15 mouse cellular contexts compared by ENCODE assay signal in genomic region chr6:141050038-141050684, GRCm38 (mm10).
DNase-seq lines count a peak whose midpoint lies in the region; ATAC-seq and TF ChIP-seq lines count a peak whose summit lies in the region.
"Had no signal": no experiment of that assay in that cellular context is flagged by ENCODE, and none has a peak within 500 bp of the region (broad histone marks: within the 10 kb centered on the region; RNA-seq: fewer than 3 reads in every experiment).

No protein-coding gene starts in this region.

- 60% methylated on average over 11 of the region's 11 CpGs for WGBS in hindbrain, embryonic 13.5 days
- WGBS in hindbrain, embryonic 10.5 days = 76% methylated on average over 11 of the region's 11 CpGs
- WGBS in forebrain, embryonic 14.5 days = 10% methylated on average over 11 of the region's 11 CpGs
- WGBS in lung, postnatal 0 days = 47% methylated on average over 11 of the region's 11 CpGs
- 61% methylated on average over 11 of the region's 11 CpGs for WGBS in midbrain, postnatal 0 days
- WGBS in liver, postnatal 0 days (ENCODE audit: insufficient replicate concordance) = 58% methylated on average over 11 of the region's 11 CpGs

- H3K9ac ChIP-seq in hindbrain, embryonic 13.5 days = no peak overlapping the region
- no peak overlapping the region for H3K9ac ChIP-seq in forebrain, embryonic 14.5 days (ENCODE audit: low read length)
- no peak overlapping the region for H3K9ac ChIP-seq in lung, postnatal 0 days (replicated peaks; ENCODE audit: low read depth)
- H3K9ac ChIP-seq in midbrain, postnatal 0 days (replicated peaks; ENCODE audit: low read length, poor library complexity, severe bottlenecking) = no peak overlapping the region
- no peak overlapping the region for H3K9ac ChIP-seq in liver, postnatal 0 days (replicated peaks)
- H3K9ac ChIP-seq: stomach, embryonic 15.5 days had no signal

- no peak for TF ChIP-seq EP300 in lung, postnatal 0 days (IDR thresholded peaks at IDR 0.05)
- TF ChIP-seq EP300 in liver, postnatal 0 days (IDR thresholded peaks at IDR 0.05; ENCODE audit: low read depth) = no peak

- intact Hi-C loops in heart, postnatal 25 days (cut with DNase I) = no loop called here

- H3K4me1 ChIP-seq in hindbrain, embryonic 13.5 days (replicated peaks) = no peaks in the 10 kb centered on the region
- no peaks in the 10 kb centered on the region for H3K4me1 ChIP-seq in hindbrain, embryonic 10.5 days (replicated peaks)
- H3K4me1 ChIP-seq in forebrain, embryonic 14.5 days (ENCODE audit: control insufficient read depth, insufficient read depth, low read length) = peaks cover 7% of the 10 kb centered on the region; the same call in 1 of the 2 replicates
- peaks cover 4% of the 10 kb centered on the region; the same call in 1 of the 2 replicates for H3K4me1 ChIP-seq in lung, postnatal 0 days (ENCODE audit: insufficient read depth, low read depth, low read length)
- H3K4me1 ChIP-seq in midbrain, postnatal 0 days (ENCODE audit: insufficient read depth, low read length) = no peaks in the 10 kb centered on the region
- no peaks in the 10 kb centered on the region for H3K4me1 ChIP-seq in liver, postnatal 0 days (ENCODE audit: insufficient read depth)
- H3K4me1 ChIP-seq: stomach, embryonic 15.5 days had no signal

- no peaks in the 10 kb centered on the region for H3K27me3 ChIP-seq in hindbrain, embryonic 13.5 days
- no peaks in the 10 kb centered on the region for H3K27me3 ChIP-seq in hindbrain, embryonic 10.5 days (ENCODE audit: insufficient read depth, poor library complexity, severe bottlenecking)
- H3K27me3 ChIP-seq in forebrain, embryonic 14.5 days (replicated peaks; ENCODE audit: control insufficient read depth, insufficient read depth, low read length) = 0 out of 2 replicates have a peak, but pooled peaks cover 2% of the 10 kb centered on the region
- H3K27me3 ChIP-seq in lung, postnatal 0 days (replicated peaks; ENCODE audit: insufficient read depth, low read length) = no peaks in the 10 kb centered on the region
- H3K27me3 ChIP-seq in midbrain, postnatal 0 days (ENCODE audit: insufficient read depth, low read length) = no peaks in the 10 kb centered on the region
- H3K27me3 ChIP-seq in liver, postnatal 0 days (ENCODE audit: insufficient read depth, low read length) = no peaks in the 10 kb centered on the region
- H3K27me3 ChIP-seq: stomach, embryonic 15.5 days had no signal

- peak; percentile 63; the same call in 1 of the 2 replicates for ATAC-seq in hindbrain, embryonic 13.5 days (ENCODE audit: low FRiP score)
- ATAC-seq in forebrain, embryonic 14.5 days = peak; percentile 91
- peak; percentile 75 for ATAC-seq in lung, postnatal 0 days
- ATAC-seq in midbrain, postnatal 0 days (ENCODE audit: low FRiP score) = no peak
- no peak for ATAC-seq in liver, postnatal 0 days

- no peak overlapping the region for H3K4me2 ChIP-seq in hindbrain, embryonic 13.5 days
- H3K4me2 ChIP-seq in forebrain, embryonic 14.5 days (ENCODE audit: low read length) = no peak overlapping the region
- no peak overlapping the region for H3K4me2 ChIP-seq in lung, postnatal 0 days (replicated peaks; ENCODE audit: low read depth, low read length)
- no peak overlapping the region for H3K4me2 ChIP-seq in midbrain, postnatal 0 days (ENCODE audit: low read depth, low read length, poor library complexity, severe bottlenecking)
- H3K4me2 ChIP-seq in liver, postnatal 0 days (ENCODE audit: low read depth, low read length) = no peak overlapping the region
- H3K4me2 ChIP-seq: heart, embryonic 11.5 days; stomach, embryonic 15.5 days had no signal

- TF ChIP-seq CTCF in lung, postnatal 0 days (IDR thresholded peaks at IDR 0.05) = no peak
- TF ChIP-seq CTCF in midbrain, postnatal 0 days (IDR thresholded peaks at IDR 0.05) = no peak
- no peak for TF ChIP-seq CTCF in liver, postnatal 0 days (IDR thresholded peaks at IDR 0.05; ENCODE audit: low read depth)

- H3K9me3 ChIP-seq in hindbrain, embryonic 13.5 days = no peaks in the 10 kb centered on the region
- H3K9me3 ChIP-seq in hindbrain, embryonic 10.5 days = no peaks in the 10 kb centered on the region
- no peaks in the 10 kb centered on the region for H3K9me3 ChIP-seq in forebrain, embryonic 14.5 days (replicated peaks; ENCODE audit: control insufficient read depth, low read length)
- no peaks in the 10 kb centered on the region for H3K9me3 ChIP-seq in lung, postnatal 0 days (ENCODE audit: low read length)
- H3K9me3 ChIP-seq in midbrain, postnatal 0 days (ENCODE audit: low read length) = no peaks in the 10 kb centered on the region
- no peaks in the 10 kb centered on the region for H3K9me3 ChIP-seq in liver, postnatal 0 days (ENCODE audit: low read length)
- H3K9me3 ChIP-seq: stomach, embryonic 15.5 days had no signal

- H3K36me3 ChIP-seq in hindbrain, embryonic 13.5 days = no peaks in the 10 kb centered on the region
- H3K36me3 ChIP-seq in hindbrain, embryonic 10.5 days = no peaks in the 10 kb centered on the region
- no peaks in the 10 kb centered on the region for H3K36me3 ChIP-seq in forebrain, embryonic 14.5 days (ENCODE audit: control insufficient read depth, insufficient read depth, low read length)
- H3K36me3 ChIP-seq in lung, postnatal 0 days (ENCODE audit: insufficient read depth, low read length) = no peaks in the 10 kb centered on the region
- no peaks in the 10 kb centered on the region for H3K36me3 ChIP-seq in midbrain, postnatal 0 days (ENCODE audit: insufficient read depth, low read length)
- no peaks in the 10 kb centered on the region for H3K36me3 ChIP-seq in liver, postnatal 0 days (replicated peaks; ENCODE audit: insufficient read depth, low read length)
- H3K36me3 ChIP-seq: stomach, embryonic 15.5 days had no signal

- H3K27ac ChIP-seq in hindbrain, embryonic 13.5 days = no peak overlapping the region
- no peak overlapping the region for H3K27ac ChIP-seq in hindbrain, embryonic 10.5 days
- no peak overlapping the region for H3K27ac ChIP-seq in forebrain, embryonic 14.5 days (ENCODE audit: low read depth, low read length)
- H3K27ac ChIP-seq in lung, postnatal 0 days (ENCODE audit: low read length) = no peak overlapping the region
- H3K27ac ChIP-seq in midbrain, postnatal 0 days (ENCODE audit: low read depth, low read length) = no peak overlapping the region
- H3K27ac ChIP-seq in liver, postnatal 0 days (ENCODE audit: low read depth) = no peak overlapping the region
- H3K27ac ChIP-seq: macrophage; stomach, embryonic 15.5 days had no signal

- no peak overlapping the region for H3K4me3 ChIP-seq in hindbrain, embryonic 13.5 days
- H3K4me3 ChIP-seq in hindbrain, embryonic 10.5 days = no peak overlapping the region
- H3K4me3 ChIP-seq in forebrain, embryonic 14.5 days (ENCODE audit: low read depth, low read length) = no peak overlapping the region
- H3K4me3 ChIP-seq in lung, postnatal 0 days (ENCODE audit: low read depth, low read length) = no peak overlapping the region
- H3K4me3 ChIP-seq in midbrain, postnatal 0 days (ENCODE audit: low read depth, low read length) = no peak overlapping the region
- no peak overlapping the region for H3K4me3 ChIP-seq in liver, postnatal 0 days (ENCODE audit: low read depth, low read length)
- H3K4me3 ChIP-seq: stomach, embryonic 15.5 days had no signal

- no peak for DNase-seq in hindbrain, embryonic 10.5 days (ENCODE audit: low spot score)
- peak; percentile 84 for DNase-seq in forebrain, embryonic 14.5 days (ENCODE audit: low spot score)
- peak; percentile 61 for DNase-seq in lung, postnatal 0 days (ENCODE audit: low spot score)
- peak; percentile 3 for DNase-seq in midbrain, postnatal 0 days (ENCODE audit: low spot score)
- DNase-seq in liver, postnatal 0 days = no peak
- no peak for DNase-seq in heart, postnatal 25 days (ENCODE audit: low spot score)
- no peak for DNase-seq in layer of hippocampus, postnatal 14 days (ENCODE audit: low spot score in 2 of 2)
- DNase-seq: B cell, adult 2 months; cerebellum, adult 18-20 months; right cerebral cortex, postnatal 4 days; thymus, postnatal 14 days had no signal

Comparison
In these comparisons a context has a peak if more than half of its experiments do, and no peak if none do; other contexts are left out.
1. ATAC-seq: peak in hindbrain, embryonic 13.5 days (single experiment), forebrain, embryonic 14.5 days (single experiment) and lung, postnatal 0 days (single experiment); none in midbrain, postnatal 0 days (single experiment) and liver, postnatal 0 days (single experiment).
2. DNase-seq: peak in forebrain, embryonic 14.5 days (single experiment), lung, postnatal 0 days (single experiment) and midbrain, postnatal 0 days (single experiment); none in hindbrain, embryonic 10.5 days (single experiment), liver, postnatal 0 days (single experiment), heart, postnatal 25 days (single experiment) and layer of hippocampus, postnatal 14 days (0 of 2).